Mouse (Mus musculus): ENCODE results near the gene Sh2d2a. TPM values are rescaled to one million over a fixed set of nuclear protein-coding genes. Genes with fewer than 3 reads are reported as not detected.

Sh2d2a gene
- total and polyA plus RNA-seq, 3 experiments, result not detected

GRCm38 (mm10) chr3:87859813-87860212 is 13.3 kb downstream of the Sh2d2a start:
- Histone ChIP-seq H3K9ac (ENCODE audit: control insufficient read depth, low read depth, low read length, poor library complexity, severe bottlenecking) (no peak overlapping the region), H3K27ac (ENCODE audit: control insufficient read depth, low read depth, low read length) (no peak overlapping the region), H3K4me3 (ENCODE audit: control insufficient read depth in 1 of 2, insufficient read depth in 1 of 2, low read depth in 2 of 2, low read length in 2 of 2) (no peak overlapping the region), H3K36me3 (ENCODE audit: control insufficient read depth in 1 of 2, insufficient read depth in 2 of 2, low read length in 2 of 2) (peaks cover 0 to 14% of the 10 kb centered on the region in 2 experiments; a peak in 2 of 4 replicates), H3K27me3 (ENCODE audit: control insufficient read depth in 1 of 2, insufficient read depth in 2 of 2, low read length in 2 of 2) (no peaks in the 10 kb centered on the region), H3K4me1 (ENCODE audit: control insufficient read depth in 1 of 2, insufficient read depth in 2 of 2, low read length in 2 of 2) (no peaks in the 10 kb centered on the region), H3K9me3 (replicated peaks; ENCODE audit: insufficient read depth, low read length) (no peaks in the 10 kb centered on the region), H3K79me2 (ENCODE audit: control insufficient read depth, insufficient read depth, low read length, poor library complexity) (no peaks in the 10 kb centered on the region)
- DNase-seq (ENCODE audit: low read depth, low spot score), result peak; percentile 77
- TF ChIP-seq POLR2AphosphoS5 (IDR thresholded peaks at IDR 0.05; ENCODE audit: borderline replicate concordance, low read depth, low read length) (no peak), POLR2A (IDR thresholded peaks at IDR 0.05; ENCODE audit: control insufficient read depth in 1 of 2, insufficient read depth in 1 of 2, low read depth in 1 of 2, low read length in 2 of 2, poor library complexity in 1 of 2) (no peak), MAZ (IDR thresholded peaks at IDR 0.05; ENCODE audit: low read depth, low read length) (no peak), TCF12 (IDR thresholded peaks at IDR 0.05; ENCODE audit: low read depth, low read length) (no peak), USF2 (IDR thresholded peaks at IDR 0.05; ENCODE audit: borderline replicate concordance in 1 of 2, insufficient read depth in 1 of 2, low read depth in 1 of 2, low read length in 2 of 2) (no peak), UBTF (IDR thresholded peaks at IDR 0.05; ENCODE audit: borderline replicate concordance, insufficient read depth, low read depth, low read length) (no peak), ZC3H11A (IDR thresholded peaks at IDR 0.05; ENCODE audit: low read depth, low read length) (peak; percentile 21; the same call in 1 of the 2 replicates), KAT2A (conservative IDR thresholded peaks at IDR 0.05; ENCODE audit: low read depth, low read length) (no peak), ELF1 (IDR thresholded peaks at IDR 0.05; ENCODE audit: low read depth, low read length) (peak; percentile 39; the same call in 1 of the 2 replicates), ZMIZ1 (IDR thresholded peaks at IDR 0.05; ENCODE audit: low read depth, low read length) (no peak), ZKSCAN1 (IDR thresholded peaks at IDR 0.05; ENCODE audit: low read depth, low read length) (no peak), MXI1 (IDR thresholded peaks at IDR 0.05; ENCODE audit: low read depth, low read length) (no peak), E2F4 (IDR thresholded peaks at IDR 0.05; ENCODE audit: borderline replicate concordance, low read depth, low read length) (no peak), USF1 (IDR thresholded peaks at IDR 0.05; ENCODE audit: low read depth, low read length) (no peak), TAL1 (IDR thresholded peaks at IDR 0.05; ENCODE audit: low read length) (no peak), SMC3 (IDR thresholded peaks at IDR 0.05; ENCODE audit: low read depth, low read length) (peak; percentile 62), SIN3A (IDR thresholded peaks at IDR 0.05; ENCODE audit: low read length) (no peak; the same call in 1 of the 2 replicates), NELFE (IDR thresholded peaks at IDR 0.05; ENCODE audit: low read depth, low read length) (no peak), BHLHE40 (IDR thresholded peaks at IDR 0.05; ENCODE audit: borderline replicate concordance, low read depth, low read length) (no peak), CHD1 (IDR thresholded peaks at IDR 0.05; ENCODE audit: low read depth, low read length) (no peak), MAFK (IDR thresholded peaks at IDR 0.05; ENCODE audit: borderline replicate concordance, low read depth, low read length) (no peak), EP300 (IDR thresholded peaks at IDR 0.05; ENCODE audit: low read depth in 1 of 2, low read length in 2 of 2) (no peak), MYC (IDR thresholded peaks at IDR 0.05; ENCODE audit: low read depth, low read length) (no peak), JUND (IDR thresholded peaks at IDR 0.05; ENCODE audit: low read depth, low read length) (no peak), CTCF (IDR thresholded peaks at IDR 0.05 in 2 of 3, conservative IDR thresholded peaks at IDR 0.05 in 1 of 3; ENCODE audit: control insufficient read depth in 1 of 3, insufficient read depth in 1 of 3, low read depth in 2 of 3, low read length in 3 of 3, poor library complexity in 1 of 3, severe bottlenecking in 1 of 3) (peak; percentile 60 to 88 (median 82)), RCOR1 (IDR thresholded peaks at IDR 0.05; ENCODE audit: low read depth, low read length) (no peak), NRF1 (IDR thresholded peaks at IDR 0.05; ENCODE audit: insufficient read depth, low read depth, low read length, poor library complexity, severe bottlenecking) (no peak), GABPA (IDR thresholded peaks at IDR 0.05; ENCODE audit: low read depth, low read length) (no peak), MAX (IDR thresholded peaks at IDR 0.05; ENCODE audit: low read length) (no peak), GATA1 (IDR thresholded peaks at IDR 0.05; ENCODE audit: low read depth, low read length) (no peak), TBP (IDR thresholded peaks at IDR 0.05; ENCODE audit: low read depth, low read length) (no peak), MYB (IDR thresholded peaks at IDR 0.05; ENCODE audit: low read depth, low read length) (no peak), ZNF384 (IDR thresholded peaks at IDR 0.05; ENCODE audit: low read depth, low read length) (no peak), RAD21 (IDR thresholded peaks at IDR 0.05; ENCODE audit: low read depth, low read length) (peak; percentile 55), MEF2A (IDR thresholded peaks at IDR 0.05; ENCODE audit: extremely low read depth, insufficient replicate concordance, low read depth, low read length, poor library complexity, severe bottlenecking) (no peak), CHD2 (IDR thresholded peaks at IDR 0.05; ENCODE audit: low read length) (no peak), ETS1 (IDR thresholded peaks at IDR 0.05; ENCODE audit: low read depth, low read length) (no peak), POLR2AphosphoS2 (IDR thresholded peaks at IDR 0.05; ENCODE audit: low read length) (no peak)

Measured in MEL (cell line).